Mouse (Mus musculus) liver, embryonic 14.5 days (tissue): Measurements from ENCODE around the gene Dcun1d5.

Experiments
- CTCF ChIP-seq: IDR thresholded peaks from 2 replicates; pipeline ENCODE4 v1.5.1; 2016; ENCODE audit warnings: antibody characterized with exemption, low read depth, control low read depth
- EP300 ChIP-seq: IDR thresholded peaks from 2 replicates; pipeline ENCODE4 v1.6.1; 2016; ENCODE audit warnings: antibody characterized with exemption, low read depth

DNA sequence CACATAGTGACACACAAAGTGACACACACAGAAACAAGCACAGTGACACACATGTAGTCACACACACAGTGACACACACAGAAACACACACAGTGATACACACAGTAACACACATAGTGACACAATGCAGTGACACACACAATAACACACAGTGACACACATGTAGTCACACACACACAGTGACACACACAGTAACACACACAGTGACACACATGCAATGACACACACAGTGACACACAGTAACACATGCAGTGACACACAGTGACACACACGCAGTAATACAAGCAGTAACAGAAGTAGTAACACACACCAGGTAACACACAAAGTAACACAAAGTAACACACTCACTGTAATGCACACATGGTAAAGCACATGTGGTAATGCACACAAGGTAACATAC is 54.3 kb downstream of the Dcun1d5 start:
- TF ChIP-seq EP300 (no peak), CTCF (no peak)
